Mouse (Mus musculus): ENCODE measurements at regions not wholly inside any gene's neighbourhood (a gene's known extent, or its start where the extent isn't known, plus 50 kb on each side); places are given as distances from the start of the nearest gene placed in this dataset.
A peak's percentile ranks its signal among the peaks of the same experiment; 100 is the strongest.

DNA sequence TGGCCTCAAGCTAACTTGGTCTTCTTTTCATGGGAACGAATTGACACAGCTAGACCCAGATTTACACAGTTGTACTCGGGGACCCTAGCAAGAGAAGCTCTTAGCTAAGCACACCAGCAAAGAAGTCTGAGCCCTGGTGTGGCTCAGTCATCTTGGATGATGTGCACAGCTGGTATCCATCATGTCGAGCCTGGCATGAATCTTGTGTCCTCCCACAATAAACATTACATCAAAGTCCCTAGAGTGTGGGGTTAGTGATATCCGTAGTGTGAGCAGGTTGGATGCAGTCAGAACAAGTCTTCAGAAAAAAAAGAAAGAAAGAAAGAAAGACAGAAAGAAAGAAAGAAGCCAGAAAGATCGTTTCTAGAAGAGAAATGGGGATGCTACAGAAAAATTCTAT is 52.1 kb upstream of the Hmcn1 start:
- WGBS, result 32% methylated on average over 5 of the region's 5 CpGs
- no peak overlapping the region for H3K4me2 ChIP-seq (ENCODE audit: low read depth, low read length)
- H3K27me3 ChIP-seq (ENCODE audit: control insufficient read depth, insufficient read depth, low read depth, low read length), result no peaks in the 10 kb centered on the region
- no peak overlapping the region for H3K9ac ChIP-seq (ENCODE audit: low read length)
- no peak overlapping the region for H3K4me3 ChIP-seq (ENCODE audit: low read length)
- H3K27ac ChIP-seq (ENCODE audit: low read length), result no peak overlapping the region
- no peaks in the 10 kb centered on the region for H3K36me3 ChIP-seq (ENCODE audit: control insufficient read depth, insufficient read depth, low read length)
- H3K4me1 ChIP-seq (replicated peaks; ENCODE audit: control insufficient read depth, insufficient read depth, low read length), result peaks cover 15% of the 10 kb centered on the region
- peak; percentile 73 for ATAC-seq (ENCODE audit: low read depth)
- H3K9me3 ChIP-seq (ENCODE audit: control insufficient read depth, low read length), result no peaks in the 10 kb centered on the region

DNA sequence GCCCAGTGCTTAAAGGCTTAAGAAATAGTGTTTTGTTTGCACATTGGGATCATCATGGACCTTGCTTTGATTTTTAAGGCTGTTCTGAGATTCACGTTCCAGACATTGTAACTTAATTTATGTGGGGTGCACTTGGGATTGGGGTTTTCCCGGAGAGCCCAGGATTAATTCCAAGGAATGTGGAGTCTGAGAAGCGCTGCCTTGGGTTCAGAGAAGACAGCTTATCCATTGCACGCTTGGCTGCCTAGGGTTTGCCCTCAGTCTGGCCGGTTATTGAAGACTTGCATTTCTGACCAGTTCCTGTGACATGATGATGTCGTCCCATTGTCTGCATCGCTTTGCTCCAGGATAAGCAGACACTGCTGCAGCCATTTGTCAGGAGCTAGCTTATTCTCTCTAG is 53.4 kb upstream of the Hmcn1 start:
- Histone ChIP-seq H3K4me3 (ENCODE audit: low read length) (no peak overlapping the region), H3K4me1 (replicated peaks; ENCODE audit: control insufficient read depth, insufficient read depth, low read length) (peaks cover 11% of the 10 kb centered on the region), H3K9me3 (ENCODE audit: control insufficient read depth, low read length) (no peaks in the 10 kb centered on the region), H3K27me3 (ENCODE audit: control insufficient read depth, insufficient read depth, low read depth, low read length) (no peaks in the 10 kb centered on the region), H3K27ac (ENCODE audit: low read length) (no peak overlapping the region), H3K9ac (ENCODE audit: low read length) (no peak overlapping the region), H3K36me3 (ENCODE audit: control insufficient read depth, insufficient read depth, low read length) (no peaks in the 10 kb centered on the region), H3K4me2 (ENCODE audit: low read depth, low read length) (no peak overlapping the region)
- WGBS, result 36% methylated on average over 7 of the region's 7 CpGs
- ATAC-seq (ENCODE audit: low read depth), result no peak

DNA sequence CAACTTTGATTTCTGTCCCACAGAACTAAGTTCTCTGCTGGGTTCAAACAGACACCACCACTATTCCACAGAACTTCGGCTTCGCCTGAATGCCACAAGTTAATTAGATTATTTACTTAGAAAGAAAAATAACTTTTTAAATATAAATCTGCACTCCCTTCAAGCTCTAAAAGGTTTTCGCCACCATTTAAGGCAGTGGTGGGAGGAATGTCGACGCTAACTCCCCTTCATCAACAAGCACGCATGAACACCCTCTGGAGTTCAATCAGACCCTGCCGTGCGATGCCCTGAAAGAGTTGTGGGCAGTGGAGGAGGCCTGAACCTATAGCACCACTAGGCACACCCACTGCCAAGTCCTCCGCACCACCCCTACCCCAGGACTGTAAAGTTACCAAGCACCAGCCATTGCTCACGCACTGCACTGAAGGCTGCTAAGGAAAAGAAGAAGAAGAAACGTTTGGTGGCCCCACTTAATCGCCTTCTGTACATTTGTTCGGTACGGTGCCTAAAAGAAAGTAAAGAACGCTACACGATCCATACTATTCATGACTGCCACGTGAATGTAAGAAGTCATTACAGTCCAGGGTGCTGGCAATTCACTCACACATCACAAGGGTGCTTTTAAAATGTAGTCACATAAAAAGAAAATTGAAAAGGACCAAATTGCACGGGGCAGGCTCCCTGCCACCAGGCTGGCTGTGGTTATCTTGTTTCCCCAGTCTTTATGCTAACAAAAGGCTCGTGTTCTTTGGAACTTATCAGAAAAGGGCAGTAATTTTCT is 56.7 kb upstream of the Hmcn1 start:
- WGBS, result 70% methylated on average over 19 of the region's 19 CpGs
- ATAC-seq (ENCODE audit: low read depth), result no peak
- no peaks in the 10 kb centered on the region for H3K9me3 ChIP-seq (ENCODE audit: control insufficient read depth, low read length)

DNA sequence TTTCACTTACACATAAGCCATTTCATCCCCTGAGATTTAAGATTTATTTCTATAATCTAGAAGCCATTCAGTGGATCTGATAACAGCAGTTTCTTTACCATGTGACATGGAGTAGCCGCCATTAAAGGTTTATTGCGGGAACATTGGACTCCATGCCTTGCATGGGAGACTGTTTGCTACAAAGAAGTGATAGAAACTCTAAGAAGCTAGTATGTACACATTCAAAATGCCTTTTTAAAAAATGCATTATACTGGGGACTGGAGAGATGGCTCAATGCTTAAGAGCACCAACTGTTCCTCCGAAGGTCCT is 57.2 kb upstream of the Hmcn1 start:
- Histone ChIP-seq H3K4me2 (ENCODE audit: low read depth, low read length) (no peak overlapping the region), H3K27me3 (ENCODE audit: control insufficient read depth, insufficient read depth, low read depth, low read length) (no peaks in the 10 kb centered on the region), H3K4me3 (ENCODE audit: low read length) (no peak overlapping the region), H3K27ac (ENCODE audit: low read length) (no peak overlapping the region), H3K9me3 (ENCODE audit: control insufficient read depth, low read length) (no peaks in the 10 kb centered on the region), H3K4me1 (replicated peaks; ENCODE audit: control insufficient read depth, insufficient read depth, low read length) (peaks cover 6% of the 10 kb centered on the region), H3K36me3 (ENCODE audit: control insufficient read depth, insufficient read depth, low read length) (no peaks in the 10 kb centered on the region), H3K9ac (ENCODE audit: low read length) (no peak overlapping the region)
- 88% methylated on average over 3 of the region's 3 CpGs for WGBS
- ATAC-seq (ENCODE audit: low read depth), result no peak

More for the DNA sequence above, 56.7 kb upstream of the Hmcn1 start:
- H3K4me1 ChIP-seq (replicated peaks; ENCODE audit: control insufficient read depth, insufficient read depth, low read length), result peaks cover 11% of the 10 kb centered on the region
- H3K9ac ChIP-seq (ENCODE audit: low read length), result no peak overlapping the region
- no peaks in the 10 kb centered on the region for H3K36me3 ChIP-seq (ENCODE audit: control insufficient read depth, insufficient read depth, low read length)
- H3K4me2 ChIP-seq (ENCODE audit: low read depth, low read length), result no peak overlapping the region
- no peak overlapping the region for H3K4me3 ChIP-seq (ENCODE audit: low read length)
- H3K27ac ChIP-seq (ENCODE audit: low read length), result no peak overlapping the region
- no peaks in the 10 kb centered on the region for H3K27me3 ChIP-seq (ENCODE audit: control insufficient read depth, insufficient read depth, low read depth, low read length)

DNA sequence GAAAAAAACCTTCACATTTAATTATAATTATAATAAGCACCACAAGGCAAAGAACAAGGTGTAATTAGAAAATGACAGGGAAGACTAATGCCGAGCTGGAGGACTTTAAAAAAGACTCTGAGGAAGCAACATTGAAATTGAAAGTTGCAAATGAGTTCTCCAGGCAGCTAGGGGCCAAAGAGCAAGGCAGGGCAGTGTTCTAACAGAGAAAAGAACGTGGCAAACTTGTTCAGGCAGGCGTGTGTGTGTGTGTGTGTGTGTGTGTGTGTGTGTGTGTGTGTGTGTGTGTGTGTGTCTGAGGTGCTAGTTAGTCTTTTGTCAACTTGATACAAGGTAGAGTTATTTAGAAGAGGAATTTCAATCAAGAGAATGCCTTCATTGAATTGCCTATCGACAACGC is 60.0 kb upstream of the Hmcn1 start:
- Histone ChIP-seq H3K27me3 (ENCODE audit: control insufficient read depth, insufficient read depth, low read depth, low read length) (no peaks in the 10 kb centered on the region), H3K36me3 (ENCODE audit: control insufficient read depth, insufficient read depth, low read length) (no peaks in the 10 kb centered on the region), H3K4me2 (ENCODE audit: low read depth, low read length) (no peak overlapping the region), H3K4me3 (ENCODE audit: low read length) (no peak overlapping the region), H3K9me3 (ENCODE audit: control insufficient read depth, low read length) (no peaks in the 10 kb centered on the region), H3K4me1 (replicated peaks; ENCODE audit: control insufficient read depth, insufficient read depth, low read length) (no peaks in the 10 kb centered on the region), H3K9ac (ENCODE audit: low read length) (no peak overlapping the region), H3K27ac (ENCODE audit: low read length) (no peak overlapping the region)
- no peak for ATAC-seq (ENCODE audit: low read depth)
- WGBS, result 49% methylated on average over 5 of the region's 5 CpGs

DNA sequence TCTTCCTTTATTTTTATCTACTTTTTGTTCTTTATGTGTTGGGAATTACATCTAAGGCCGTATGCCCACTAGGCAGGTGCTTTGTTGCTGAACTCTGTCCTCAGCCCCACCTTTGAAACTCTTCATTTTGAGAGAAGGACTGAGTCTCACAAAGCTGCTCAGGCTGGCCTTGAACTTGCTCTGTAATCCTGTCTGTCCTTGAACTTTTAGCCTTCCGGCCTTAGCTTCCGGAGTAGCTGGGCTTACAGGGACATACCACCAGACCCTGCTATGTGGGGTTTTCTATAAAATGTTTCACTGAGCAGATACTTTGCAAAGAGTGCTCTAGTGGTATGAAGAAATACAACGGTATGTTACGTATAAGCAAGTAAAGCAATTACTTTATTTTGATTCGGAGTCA is 62.2 kb upstream of the Hmcn1 start:
- ATAC-seq (ENCODE audit: low read depth), result no peak
- Histone ChIP-seq H3K4me1 (replicated peaks; ENCODE audit: control insufficient read depth, insufficient read depth, low read length) (no peaks in the 10 kb centered on the region; the same call in 1 of the 2 replicates), H3K27me3 (ENCODE audit: control insufficient read depth, insufficient read depth, low read depth, low read length) (no peaks in the 10 kb centered on the region), H3K4me2 (ENCODE audit: low read depth, low read length) (no peak overlapping the region), H3K9me3 (ENCODE audit: control insufficient read depth, low read length) (no peaks in the 10 kb centered on the region), H3K9ac (ENCODE audit: low read length) (no peak overlapping the region), H3K4me3 (ENCODE audit: low read length) (no peak overlapping the region), H3K36me3 (ENCODE audit: control insufficient read depth, insufficient read depth, low read length) (no peaks in the 10 kb centered on the region), H3K27ac (ENCODE audit: low read length) (no peak overlapping the region)
- WGBS, result 88% methylated on average over 6 of the region's 6 CpGs

DNA sequence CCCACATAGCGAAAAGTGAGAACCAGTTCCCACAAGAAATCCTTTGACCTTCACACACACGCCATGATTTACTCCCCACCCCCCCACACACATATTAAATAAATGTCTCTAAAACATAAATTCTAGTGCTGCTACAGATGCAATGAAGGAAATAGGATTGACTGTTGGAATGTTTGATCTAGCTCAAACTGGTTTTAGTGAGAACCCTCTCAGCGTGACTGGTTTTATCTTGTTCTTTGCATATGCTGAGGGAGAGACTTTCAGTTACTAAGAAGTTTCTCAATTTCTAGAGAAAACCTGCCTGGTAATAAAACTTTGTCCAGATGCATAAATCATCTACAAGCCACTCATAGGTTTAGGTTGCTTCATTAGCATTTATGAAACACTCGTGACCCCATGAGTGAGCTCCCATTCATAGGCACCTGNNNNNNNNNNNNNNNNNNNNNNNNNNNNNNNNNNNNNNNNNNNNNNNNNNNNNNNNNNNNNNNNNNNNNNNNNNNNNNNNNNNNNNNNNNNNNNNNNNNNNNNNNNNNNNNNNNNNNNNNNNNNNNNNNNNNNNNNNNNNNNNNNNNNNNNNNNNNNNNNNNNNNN is 66.4 kb upstream of the Hmcn1 start:
- H3K4me3 ChIP-seq (ENCODE audit: low read length), result no peak overlapping the region
- no peaks in the 10 kb centered on the region for H3K36me3 ChIP-seq (ENCODE audit: control insufficient read depth, insufficient read depth, low read length)
- no peak overlapping the region for H3K9ac ChIP-seq (ENCODE audit: low read length)
- no peaks in the 10 kb centered on the region for H3K9me3 ChIP-seq (ENCODE audit: control insufficient read depth, low read length)
- H3K27me3 ChIP-seq (ENCODE audit: control insufficient read depth, insufficient read depth, low read depth, low read length), result no peaks in the 10 kb centered on the region
- H3K4me2 ChIP-seq (ENCODE audit: low read depth, low read length), result no peak overlapping the region
- H3K4me1 ChIP-seq (replicated peaks; ENCODE audit: control insufficient read depth, insufficient read depth, low read length), result peaks cover 15% of the 10 kb centered on the region
- ATAC-seq (ENCODE audit: low read depth), result no peak
- WGBS, result 66% methylated on average over 4 of the region's 4 CpGs
- H3K27ac ChIP-seq (ENCODE audit: low read length), result no peak overlapping the region

DNA sequence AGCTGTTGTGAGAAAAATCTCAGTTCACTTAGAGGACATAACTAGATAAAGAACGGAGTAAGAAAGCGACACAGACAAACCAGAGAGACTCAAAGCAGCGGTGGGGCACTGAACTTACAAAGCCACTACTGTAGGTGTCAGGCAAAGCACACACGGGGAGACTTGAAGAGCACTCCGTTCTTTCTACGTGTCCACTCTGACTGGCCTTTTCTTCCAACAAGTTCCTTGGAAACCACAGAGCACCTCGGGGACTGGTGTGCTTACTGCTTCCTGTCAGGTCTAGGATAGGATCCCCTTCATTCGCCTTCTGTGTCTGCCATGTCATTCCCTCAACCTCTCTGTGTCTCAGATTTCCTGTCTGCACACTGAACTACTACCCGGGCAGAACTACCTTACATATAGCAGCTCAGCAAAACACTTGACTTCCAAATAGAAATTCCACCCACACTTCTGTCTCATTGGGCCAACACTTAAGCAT is 71.9 kb upstream of the Hmcn1 start:
- H3K36me3 ChIP-seq (ENCODE audit: control insufficient read depth, insufficient read depth, low read length), result no peaks in the 10 kb centered on the region
- H3K9ac ChIP-seq (ENCODE audit: low read length), result 0 out of 2 replicates have a peak overlapping the region, but pooled peaks have one; percentile 20
- H3K27me3 ChIP-seq (ENCODE audit: control insufficient read depth, insufficient read depth, low read depth, low read length), result no peaks in the 10 kb centered on the region
- H3K4me1 ChIP-seq (replicated peaks; ENCODE audit: control insufficient read depth, insufficient read depth, low read length), result peaks cover 25% of the 10 kb centered on the region
- peak; percentile 30; the same call in 1 of the 2 replicates for ATAC-seq (ENCODE audit: low read depth)
- peak overlapping the region; percentile 6; the same call in 1 of the 2 replicates for H3K4me3 ChIP-seq (ENCODE audit: low read length)
- 34% methylated on average over 9 of the region's 9 CpGs for WGBS
- H3K27ac ChIP-seq (ENCODE audit: low read length), result peak overlapping the region; percentile 57
- no peak overlapping the region; the same call in 1 of the 2 replicates for H3K4me2 ChIP-seq (ENCODE audit: low read depth, low read length)
- no peaks in the 10 kb centered on the region for H3K9me3 ChIP-seq (ENCODE audit: control insufficient read depth, low read length)

DNA sequence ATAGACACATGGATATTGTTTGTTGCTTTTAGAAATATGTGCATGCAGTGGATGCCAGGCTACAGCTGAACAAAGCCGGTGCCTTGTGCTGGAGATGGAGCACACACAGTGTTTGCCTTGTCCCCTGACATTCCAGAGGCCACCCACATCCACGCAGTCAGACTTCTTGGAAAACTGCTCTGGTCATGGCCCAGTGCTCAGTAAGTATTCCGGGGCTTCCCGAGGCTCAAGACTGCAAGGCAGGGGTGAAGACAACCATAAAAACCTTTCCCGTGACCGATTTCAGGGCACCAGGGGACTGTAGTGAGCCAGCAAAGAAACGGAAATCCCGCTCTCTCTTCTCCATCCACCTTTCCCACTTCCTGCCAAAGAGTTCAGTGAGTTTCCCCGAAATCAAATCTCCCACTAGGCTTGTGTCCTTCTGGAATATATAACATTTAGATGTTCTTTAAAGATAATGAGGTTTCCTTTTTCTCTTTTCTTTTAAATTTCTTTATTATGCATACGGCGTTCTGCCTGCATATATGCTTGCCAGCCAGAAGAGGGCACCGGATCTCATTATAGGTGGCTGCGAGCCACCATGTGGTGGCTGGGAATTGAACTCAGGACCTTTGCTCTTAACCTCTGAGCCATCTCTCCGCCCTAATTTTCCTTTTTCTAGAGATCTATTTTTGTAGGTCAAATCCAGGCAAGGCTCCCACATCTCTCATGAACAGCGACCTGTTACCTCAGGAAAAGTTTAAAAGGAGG is 73.3 kb upstream of the Hmcn1 start:
- H3K9me3 ChIP-seq (ENCODE audit: control insufficient read depth, low read length), result no peaks in the 10 kb centered on the region

More for the DNA sequence above, 73.3 kb upstream of the Hmcn1 start:
- Histone ChIP-seq H3K4me1 (replicated peaks; ENCODE audit: control insufficient read depth, insufficient read depth, low read length) (peaks cover 25% of the 10 kb centered on the region), H3K9ac (ENCODE audit: low read length) (no peak overlapping the region), H3K4me2 (ENCODE audit: low read depth, low read length) (no peak overlapping the region), H3K27me3 (ENCODE audit: control insufficient read depth, insufficient read depth, low read depth, low read length) (no peaks in the 10 kb centered on the region), H3K27ac (ENCODE audit: low read length) (no peak overlapping the region), H3K4me3 (ENCODE audit: low read length) (no peak overlapping the region), H3K36me3 (ENCODE audit: control insufficient read depth, insufficient read depth, low read length) (no peaks in the 10 kb centered on the region)
- 68% methylated on average over 15 of the region's 15 CpGs for WGBS
- no peak for ATAC-seq (ENCODE audit: low read depth)
